Mouse (Mus musculus): ENCODE results near the gene Prm3.

The Prm3 gene

GRCm38 (mm10) chr16:10828461-10828805, 37.7 kb upstream of the Prm3 start:
- TF ChIP-seq POU5F1 (IDR thresholded peaks at IDR 0.05; ENCODE audit: borderline replicate concordance, low read length) (no peak), NANOG (IDR thresholded peaks at IDR 0.05; ENCODE audit: borderline replicate concordance, low read length) (no peak), CTCF (conservative IDR thresholded peaks at IDR 0.05; ENCODE audit: low read length) (no peak)
- H3K27me3 ChIP-seq (ENCODE audit: insufficient read depth, low read length): peaks cover 11% of the 10 kb centered on the region; the same call in 1 of the 2 replicates
- H3K4me3 ChIP-seq (replicated peaks; ENCODE audit: low read length): no peak overlapping the region
- peaks cover 2% of the 10 kb centered on the region for H3K9me3 ChIP-seq (ENCODE audit: low read length)
- peaks cover 12% of the 10 kb centered on the region for H3K4me1 ChIP-seq (replicated peaks; ENCODE audit: low read depth, low read length)
- no peaks in the 10 kb centered on the region for H3K36me3 ChIP-seq (ENCODE audit: insufficient read depth, low read length)

GRCm38 (mm10) chr16:10827766-10828460, 37.2 kb upstream of the Prm3 start:
- H3K9me3 ChIP-seq (ENCODE audit: low read length): peaks cover 5% of the 10 kb centered on the region
- H3K4me3 ChIP-seq (replicated peaks; ENCODE audit: low read length): no peak overlapping the region
- no peaks in the 10 kb centered on the region for H3K36me3 ChIP-seq (ENCODE audit: insufficient read depth, low read length)
- peaks cover 11% of the 10 kb centered on the region; the same call in 1 of the 2 replicates for H3K27me3 ChIP-seq (ENCODE audit: insufficient read depth, low read length)
- H3K4me1 ChIP-seq (replicated peaks; ENCODE audit: low read depth, low read length): peaks cover 8% of the 10 kb centered on the region
- no peak for TF ChIP-seq POU5F1 (IDR thresholded peaks at IDR 0.05; ENCODE audit: borderline replicate concordance, low read length)
- no peak for TF ChIP-seq NANOG (IDR thresholded peaks at IDR 0.05; ENCODE audit: borderline replicate concordance, low read length)
- no peak for TF ChIP-seq CTCF (conservative IDR thresholded peaks at IDR 0.05; ENCODE audit: low read length)

DNA sequence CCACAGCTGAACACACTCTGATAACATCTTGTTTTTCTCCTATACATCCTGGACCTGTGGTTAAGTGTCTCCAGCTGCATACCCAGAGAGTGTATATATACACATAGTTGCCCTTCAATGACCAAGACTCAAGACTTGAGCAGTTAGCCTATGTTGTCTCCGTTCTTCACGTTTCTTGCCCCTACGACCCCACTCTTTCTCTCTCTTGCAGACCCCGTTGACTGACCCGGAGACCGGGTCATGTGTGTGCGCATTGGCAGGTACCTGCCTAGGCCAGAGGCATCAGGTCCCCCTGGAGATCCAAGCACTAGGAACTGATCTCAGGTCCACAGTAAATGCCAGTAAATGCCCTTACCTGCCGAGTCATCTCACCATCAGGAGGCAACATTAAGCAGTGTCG, 36.6 kb upstream of the Prm3 start:
- H3K4me1 ChIP-seq (replicated peaks; ENCODE audit: low read depth, low read length): peaks cover 2% of the 10 kb centered on the region; the same call in 1 of the 2 replicates
- TF ChIP-seq NANOG (IDR thresholded peaks at IDR 0.05; ENCODE audit: borderline replicate concordance, low read length): no peak
- peaks cover 11% of the 10 kb centered on the region; the same call in 1 of the 2 replicates for H3K27me3 ChIP-seq (ENCODE audit: insufficient read depth, low read length)
- peaks cover 5% of the 10 kb centered on the region for H3K9me3 ChIP-seq (ENCODE audit: low read length)
- H3K4me3 ChIP-seq (replicated peaks; ENCODE audit: low read length): no peak overlapping the region
- no peaks in the 10 kb centered on the region for H3K36me3 ChIP-seq (ENCODE audit: insufficient read depth, low read length)

DNA sequence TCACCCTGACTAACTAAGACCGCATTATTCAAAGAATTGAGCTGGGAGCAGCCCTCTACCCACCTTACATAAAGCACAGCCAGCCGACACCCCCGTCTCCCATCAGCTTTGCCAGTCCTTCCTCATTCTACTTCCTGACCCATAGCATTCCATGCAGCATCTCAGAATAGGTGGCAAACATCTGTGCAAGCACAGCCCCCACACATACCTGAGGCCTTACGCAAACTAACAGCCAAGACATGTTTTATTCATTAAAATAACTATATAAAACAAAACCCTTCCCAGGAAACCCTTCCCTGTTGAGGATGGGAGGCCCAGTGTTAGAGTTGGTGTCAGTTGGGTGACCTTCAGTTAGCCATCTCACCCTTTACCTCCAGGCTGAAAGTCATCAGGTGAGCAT, 35.1 kb upstream of the Prm3 start:
- Histone ChIP-seq H3K9me3 (ENCODE audit: low read length) (peaks cover 5% of the 10 kb centered on the region), H3K36me3 (ENCODE audit: insufficient read depth, low read length) (no peaks in the 10 kb centered on the region), H3K4me3 (replicated peaks; ENCODE audit: low read length) (no peak overlapping the region), H3K4me1 (replicated peaks; ENCODE audit: low read depth, low read length) (no peaks in the 10 kb centered on the region), H3K27me3 (ENCODE audit: insufficient read depth, low read length) (peaks cover 12% of the 10 kb centered on the region; the same call in 1 of the 2 replicates)
- TF ChIP-seq CTCF (conservative IDR thresholded peaks at IDR 0.05; ENCODE audit: low read length): no peak
- no peak for TF ChIP-seq NANOG (IDR thresholded peaks at IDR 0.05; ENCODE audit: borderline replicate concordance, low read length)
- no peak for TF ChIP-seq POU5F1 (IDR thresholded peaks at IDR 0.05; ENCODE audit: borderline replicate concordance, low read length)

GRCm38 (mm10) chr16:10824536-10824935, 33.8 kb upstream of the Prm3 start:
- no peaks in the 10 kb centered on the region for H3K36me3 ChIP-seq (ENCODE audit: insufficient read depth, low read length)
- peaks cover 5% of the 10 kb centered on the region for H3K9me3 ChIP-seq (ENCODE audit: low read length)
- no peaks in the 10 kb centered on the region for H3K4me1 ChIP-seq (replicated peaks; ENCODE audit: low read depth, low read length)
- no peak overlapping the region for H3K4me3 ChIP-seq (replicated peaks; ENCODE audit: low read length)
- peaks cover 16% of the 10 kb centered on the region; the same call in 1 of the 2 replicates for H3K27me3 ChIP-seq (ENCODE audit: insufficient read depth, low read length)
- TF ChIP-seq CTCF (conservative IDR thresholded peaks at IDR 0.05; ENCODE audit: low read length) (no peak), NANOG (IDR thresholded peaks at IDR 0.05; ENCODE audit: borderline replicate concordance, low read length) (no peak), POU5F1 (IDR thresholded peaks at IDR 0.05; ENCODE audit: borderline replicate concordance, low read length) (no peak)

GRCm38 (mm10) chr16:10821387-10821786, 30.7 kb upstream of the Prm3 start:
- no peak for TF ChIP-seq NANOG (IDR thresholded peaks at IDR 0.05; ENCODE audit: borderline replicate concordance, low read length)
- no peak for TF ChIP-seq CTCF (conservative IDR thresholded peaks at IDR 0.05; ENCODE audit: low read length)
- no peak for TF ChIP-seq POU5F1 (IDR thresholded peaks at IDR 0.05; ENCODE audit: borderline replicate concordance, low read length)
- H3K36me3 ChIP-seq (ENCODE audit: insufficient read depth, low read length): no peaks in the 10 kb centered on the region
- no peak overlapping the region for H3K4me3 ChIP-seq (replicated peaks; ENCODE audit: low read length)
- H3K9me3 ChIP-seq (ENCODE audit: low read length): peaks cover 5% of the 10 kb centered on the region
- peaks cover 8% of the 10 kb centered on the region; the same call in 1 of the 2 replicates for H3K4me1 ChIP-seq (replicated peaks; ENCODE audit: low read depth, low read length)
- H3K27me3 ChIP-seq (ENCODE audit: insufficient read depth, low read length): peaks cover 20% of the 10 kb centered on the region

- no peak overlapping the region for H3K4me3 ChIP-seq (replicated peaks; ENCODE audit: low read length)
- H3K36me3 ChIP-seq (ENCODE audit: insufficient read depth, low read length): no peaks in the 10 kb centered on the region
- peaks cover 5% of the 10 kb centered on the region for H3K9me3 ChIP-seq (ENCODE audit: low read length)
- peaks cover 23% of the 10 kb centered on the region for H3K27me3 ChIP-seq (ENCODE audit: insufficient read depth, low read length)
- TF ChIP-seq NANOG (IDR thresholded peaks at IDR 0.05; ENCODE audit: borderline replicate concordance, low read length) (no peak), CTCF (conservative IDR thresholded peaks at IDR 0.05; ENCODE audit: low read length) (no peak), POU5F1 (IDR thresholded peaks at IDR 0.05; ENCODE audit: borderline replicate concordance, low read length) (no peak)
- peaks cover 13% of the 10 kb centered on the region for H3K4me1 ChIP-seq (replicated peaks; ENCODE audit: low read depth, low read length)
Measured at GRCm38 (mm10) chr16:10819966-10820365, 29.3 kb upstream of the Prm3 start.

GRCm38 (mm10) chr16:10818579-10819135, 27.9 kb upstream of the Prm3 start:
- H3K4me3 ChIP-seq (replicated peaks; ENCODE audit: low read length): no peak overlapping the region
- TF ChIP-seq NANOG (IDR thresholded peaks at IDR 0.05; ENCODE audit: borderline replicate concordance, low read length): no peak
- TF ChIP-seq CTCF (conservative IDR thresholded peaks at IDR 0.05; ENCODE audit: low read length): no peak
- TF ChIP-seq POU5F1 (IDR thresholded peaks at IDR 0.05; ENCODE audit: borderline replicate concordance, low read length): no peak
- H3K36me3 ChIP-seq (ENCODE audit: insufficient read depth, low read length): no peaks in the 10 kb centered on the region

More at GRCm38 (mm10) chr16:10818579-10819135, 27.9 kb upstream of the Prm3 start:
- Histone ChIP-seq H3K9me3 (ENCODE audit: low read length) (peaks cover 5% of the 10 kb centered on the region), H3K4me1 (replicated peaks; ENCODE audit: low read depth, low read length) (peaks cover 22% of the 10 kb centered on the region), H3K27me3 (ENCODE audit: insufficient read depth, low read length) (peaks cover 23% of the 10 kb centered on the region)

Data from E14TG2a.4 (cell line).